Mouse (Mus musculus) testis, postnatal 10 days (tissue): ENCODE results near the gene Nid2.

Source experiments
- DNase-seq: peaks from one replicate; pipeline ENCODE4 v3.0.0; 2021; ENCODE audit warnings: low spot score

The Nid2 gene

GRCm38 (mm10) chr14:19785797-19786588, 34.9 kb downstream of the Nid2 start:
- no peak for DNase-seq

- DNase-seq, result no peak
Measured at GRCm38 (mm10) chr14:19788443-19788842, 37.4 kb downstream of the Nid2 start.

GRCm38 (mm10) chr14:19794881-19795280, 43.8 kb downstream of the Nid2 start:
- DNase-seq, result no peak

- no peak for DNase-seq
Measured at GRCm38 (mm10) chr14:19796541-19797304, 45.7 kb downstream of the Nid2 start.

- DNase-seq, result no peak
Measured at GRCm38 (mm10) chr14:19800485-19800884, 49.4 kb downstream of the Nid2 start.

GRCm38 (mm10) chr14:19801474-19802215, 50.6 kb downstream of the Nid2 start:
- DNase-seq, result no peak

GRCm38 (mm10) chr14:19803222-19803621, 52.2 kb downstream of the Nid2 start:
- DNase-seq, result no peak

GRCm38 (mm10) chr14:19803623-19804022, 52.6 kb downstream of the Nid2 start:
- peak; percentile 57 for DNase-seq

GRCm38 (mm10) chr14:19807339-19807738, 56.3 kb downstream of the Nid2 start:
- DNase-seq, result no peak

GRCm38 (mm10) chr14:19807858-19808257, 56.8 kb downstream of the Nid2 start:
- DNase-seq, result no peak

GRCm38 (mm10) chr14:19809934-19810333, 58.9 kb downstream of the Nid2 start:
- DNase-seq, result no peak

GRCm38 (mm10) chr14:19813061-19813460, 62.0 kb downstream of the Nid2 start:
- DNase-seq, result no peak

- DNase-seq, result peak; percentile 91
Measured at GRCm38 (mm10) chr14:19817949-19818348, 66.9 kb downstream of the Nid2 start.

GRCm38 (mm10) chr14:19821686-19822085, 70.6 kb downstream of the Nid2 start:
- no peak for DNase-seq

GRCm38 (mm10) chr14:19823321-19824142, 72.5 kb downstream of the Nid2 start, which contains the start of gene Rtraf:
Gene Rtraf (minus strand): TSS chr14:19823824.
- peak; percentile 97 for DNase-seq

GRCm38 (mm10) chr14:19825481-19825880, 74.4 kb downstream of the Nid2 start:
- DNase-seq, result no peak

GRCm38 (mm10) chr14:19836289-19836688, 85.2 kb downstream of the Nid2 start:
- no peak for DNase-seq

GRCm38 (mm10) chr14:19839600-19840332, 88.7 kb downstream of the Nid2 start:
- peak; percentile 78 for DNase-seq

- no peak for DNase-seq
Measured at GRCm38 (mm10) chr14:19853471-19853870, 102.4 kb downstream of the Nid2 start.

- DNase-seq, result no peak
Measured at GRCm38 (mm10) chr14:19858279-19858678, 107.2 kb downstream of the Nid2 start.
